Mouse (Mus musculus): ENCODE measurements at regions not wholly inside any gene's neighbourhood (a gene's known extent, or its start where the extent isn't known, plus 50 kb on each side); places are given as distances from the start of the nearest gene placed in this dataset.

DNA sequence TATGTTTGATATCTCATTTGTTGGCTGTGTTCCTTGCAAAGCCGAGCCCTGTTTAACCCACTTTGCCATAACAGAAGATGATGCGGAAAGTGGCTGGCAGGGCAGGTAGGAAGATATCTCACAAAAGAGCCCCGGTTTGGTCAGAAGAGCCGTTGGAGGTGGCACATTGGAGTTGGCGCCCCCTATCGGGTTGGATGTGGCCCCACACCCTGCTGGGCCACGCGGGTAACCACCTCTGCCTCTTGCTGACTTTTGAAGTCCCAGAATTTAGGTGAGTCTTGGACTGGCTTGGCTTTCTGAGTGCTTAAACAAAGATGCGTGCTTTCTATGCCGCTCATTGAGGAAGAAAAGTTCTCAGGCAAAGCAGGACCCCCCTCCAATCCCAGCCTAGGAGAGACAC lies 56.1 kb downstream of the Gm4791 start:
- no peak for DNase-seq

DNA sequence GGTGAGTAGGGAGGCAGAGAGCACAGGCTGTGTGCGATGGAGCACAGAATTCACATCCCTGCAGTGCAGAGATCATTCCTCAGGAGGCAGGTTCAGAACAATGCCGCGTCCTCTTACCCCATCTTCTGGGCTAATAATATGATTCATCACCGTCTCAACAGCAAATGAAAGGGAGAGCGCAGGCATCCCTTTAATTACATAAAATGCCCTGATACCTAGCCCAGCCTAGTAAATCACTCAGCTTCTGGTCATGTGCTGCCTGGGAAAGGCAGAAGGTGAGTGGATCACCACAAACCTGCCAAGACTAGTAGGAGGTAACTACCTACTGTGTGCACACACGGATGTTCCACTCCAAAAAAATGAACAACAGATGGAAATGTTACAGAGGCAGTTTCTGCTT lies 57.0 kb downstream of the Gm4791 start:
- no peak for DNase-seq

DNA sequence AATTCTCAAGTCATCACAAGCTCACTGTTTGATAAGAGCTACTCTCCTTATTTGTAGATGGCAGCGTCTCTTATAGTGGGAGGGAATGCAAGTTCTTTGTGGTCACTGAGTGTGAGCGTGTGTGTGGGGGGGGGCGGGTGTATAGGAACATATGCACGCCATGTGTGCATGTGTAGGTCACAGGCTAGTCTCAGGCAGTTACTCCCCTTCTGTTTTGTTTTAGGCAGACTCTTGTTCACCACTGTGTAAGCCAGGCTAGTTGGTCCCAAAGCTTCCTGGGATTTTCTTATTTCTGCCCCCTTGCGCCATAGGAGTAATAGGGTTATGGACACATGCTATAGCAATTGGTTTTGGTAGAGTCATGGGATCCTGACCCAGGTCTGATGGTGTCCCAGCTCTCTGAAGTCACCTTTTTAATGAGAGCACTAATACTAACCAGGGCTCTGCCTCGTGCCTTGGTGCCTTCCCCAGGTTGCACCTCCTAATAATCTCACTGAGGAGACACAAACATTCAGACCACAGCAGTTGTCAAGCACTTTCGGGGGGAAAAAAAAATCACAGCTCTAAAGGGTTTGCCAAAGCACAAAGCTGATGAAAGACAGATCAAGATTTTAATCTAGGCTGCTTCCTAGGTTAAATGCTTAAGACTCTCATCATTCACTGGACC lies 60.9 kb downstream of the Gm4791 start:
- no peak for DNase-seq

DNA sequence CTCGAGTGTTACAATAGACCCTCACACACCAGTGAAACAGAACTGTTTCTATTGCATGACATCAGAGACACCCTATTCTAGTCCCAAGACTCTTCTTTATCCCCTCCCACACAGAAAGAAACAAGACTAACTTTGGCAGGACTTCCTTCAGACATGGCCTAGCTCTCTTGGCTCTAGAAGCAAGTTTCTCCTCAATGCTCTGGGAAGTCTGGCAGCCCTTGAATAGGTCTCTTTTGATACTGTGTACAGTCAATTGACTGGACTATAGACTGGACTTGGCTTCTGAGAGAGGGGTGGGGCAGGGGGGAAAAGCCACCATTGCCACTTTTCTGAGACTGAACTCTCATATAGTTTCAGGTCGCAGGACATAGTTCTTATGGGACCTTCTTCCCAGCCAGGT lies 62.2 kb downstream of the Gm4791 start:
- no peak for DNase-seq

DNA sequence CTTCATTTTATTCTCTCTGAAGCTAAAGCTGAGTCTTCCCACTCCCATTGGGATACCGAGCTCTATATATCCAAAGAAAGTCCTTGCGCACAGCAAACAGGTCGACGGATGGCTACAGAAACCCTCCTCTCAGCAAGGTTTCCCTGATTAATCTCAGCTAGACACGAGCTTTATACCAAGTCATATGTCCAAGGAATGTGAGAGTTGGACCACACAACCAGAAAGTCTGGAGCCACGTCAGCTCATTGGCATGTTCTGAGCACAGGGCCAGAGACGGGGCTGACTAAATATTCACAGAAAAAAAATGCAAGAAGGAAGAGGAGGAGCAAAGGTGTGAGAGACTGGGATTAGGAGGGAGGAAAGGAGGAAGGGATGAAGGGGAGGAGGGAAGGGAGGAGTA lies 64.0 kb downstream of the Gm4791 start:
- DNase-seq = no peak

DNA sequence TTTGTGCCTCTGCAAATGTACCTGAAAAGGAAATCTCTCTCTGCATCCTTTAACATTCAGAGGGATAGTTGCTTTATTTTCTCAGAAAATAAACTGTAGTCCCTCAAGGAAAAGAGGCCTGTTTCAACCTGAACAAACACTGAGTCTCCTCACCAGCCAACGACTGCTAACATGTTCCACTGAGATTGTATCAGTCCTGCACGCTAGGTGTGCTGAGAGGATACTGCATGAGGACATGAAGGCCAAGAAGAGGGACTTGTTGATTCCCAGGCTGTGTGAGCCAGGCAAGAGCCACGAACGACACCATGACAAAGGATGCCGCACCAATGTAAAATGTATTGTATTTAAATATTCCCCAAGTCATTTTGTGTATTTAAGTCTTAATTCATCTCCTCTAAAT lies 65.2 kb downstream of the Gm4791 start:
- no peak for DNase-seq

DNA sequence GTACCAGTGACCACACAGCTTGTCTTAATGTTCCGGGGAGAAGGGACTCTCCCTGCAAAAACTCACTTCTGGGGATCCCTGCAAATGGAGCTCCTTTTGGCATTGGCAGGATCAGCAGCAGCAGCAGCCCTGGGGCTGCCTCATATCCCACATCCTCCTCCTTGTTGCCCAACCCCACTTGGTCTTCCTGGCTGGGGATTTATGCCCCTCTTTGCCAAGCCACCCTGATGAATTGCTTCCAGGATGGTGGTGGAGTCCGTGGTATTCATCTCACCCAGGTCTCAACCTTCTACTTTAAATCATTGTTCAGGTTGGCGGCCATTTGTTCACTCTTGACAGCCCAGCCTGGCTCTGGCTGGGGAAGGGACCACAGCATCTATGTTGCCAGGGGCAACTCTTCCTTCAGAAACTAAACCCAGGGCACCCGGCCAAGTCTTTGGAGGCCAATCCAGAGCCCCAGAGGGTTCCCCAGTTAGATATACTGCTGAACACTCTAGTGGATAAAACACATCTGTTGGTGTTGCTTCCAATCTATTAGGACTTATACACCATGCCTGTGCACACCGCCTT lies 66.0 kb downstream of the Gm4791 start:
- no peak for DNase-seq

DNA sequence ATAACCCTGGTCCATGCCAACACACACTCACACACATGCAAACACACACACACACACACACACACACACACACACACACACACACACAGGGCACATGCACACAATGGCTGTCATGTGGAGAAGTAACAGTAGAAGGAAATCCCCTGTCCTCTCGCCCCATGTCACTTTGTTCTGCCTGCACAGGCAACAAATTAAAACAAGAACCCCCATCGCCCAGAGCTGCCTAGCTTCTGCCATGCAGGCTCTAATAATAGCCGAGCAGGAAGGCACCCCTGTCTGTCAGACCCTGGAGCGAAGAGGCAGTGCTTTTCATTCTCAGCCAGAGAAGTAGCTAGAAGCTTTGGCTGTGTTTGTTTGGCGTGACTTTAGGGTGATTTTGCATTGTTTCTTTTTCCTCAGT lies 70.9 kb downstream of the Gm4791 start:
- no peak for DNase-seq

DNA sequence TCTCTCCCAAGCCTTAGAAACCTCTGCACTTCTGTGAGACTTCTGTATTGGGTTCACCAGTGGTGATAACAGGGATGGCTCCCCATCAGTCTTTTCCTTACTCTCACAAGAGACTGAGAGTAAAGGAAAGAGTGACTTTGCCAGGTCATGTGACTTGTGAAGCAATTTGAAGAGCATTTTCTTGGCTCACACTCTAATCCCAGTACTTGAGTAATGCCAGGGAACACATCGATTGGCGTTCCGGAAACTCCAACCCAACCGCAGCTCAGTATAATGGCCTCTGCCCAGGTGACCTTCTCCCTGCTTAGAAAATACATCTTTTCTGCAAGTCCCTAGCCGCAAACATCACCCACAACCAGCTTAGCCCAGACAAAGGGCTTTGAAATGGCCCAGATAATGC lies 72.4 kb downstream of the Gm4791 start:
- no peak for DNase-seq

DNA sequence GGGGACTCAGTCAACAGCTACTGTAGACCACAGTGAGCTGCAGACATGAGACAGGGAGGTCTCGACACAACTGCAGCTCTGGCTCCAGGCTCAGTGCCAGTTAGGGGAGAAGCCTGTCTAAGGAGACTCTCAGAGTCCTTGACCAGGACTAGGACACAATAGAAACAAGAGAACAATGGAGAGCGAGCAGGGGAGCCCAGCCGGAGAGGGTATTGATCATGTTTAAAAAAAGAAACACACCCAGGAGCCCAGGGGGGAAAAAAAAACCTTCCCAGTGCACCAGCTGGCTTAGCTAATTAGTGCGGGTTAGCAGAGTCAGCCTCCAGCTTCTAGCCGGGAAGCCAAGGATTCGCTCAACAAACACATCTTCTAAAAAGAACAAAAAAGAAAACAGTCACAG lies 78.4 kb downstream of the Gm4791 start:
- no peak for DNase-seq

DNA sequence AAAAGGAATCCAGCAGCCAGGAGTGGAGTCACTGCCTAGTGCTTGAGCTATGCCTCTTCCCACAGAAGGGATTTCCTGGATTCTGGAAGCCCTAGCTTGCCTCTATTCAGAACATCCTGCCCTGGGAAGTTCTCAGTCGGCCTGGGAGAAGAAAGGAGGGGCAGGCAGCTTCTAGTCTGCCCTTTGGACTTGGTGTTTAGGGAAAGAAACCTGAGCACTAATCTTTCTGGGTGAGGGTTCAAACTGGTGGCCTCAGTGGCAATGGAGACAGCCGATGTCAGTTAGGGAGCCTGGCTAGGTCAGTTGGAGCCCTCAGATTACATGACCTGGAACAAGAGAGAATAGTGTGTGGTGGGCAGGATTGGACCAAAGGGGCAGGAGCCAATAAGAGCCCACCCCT lies 78.9 kb downstream of the Gm4791 start:
- DNase-seq = no peak

DNA sequence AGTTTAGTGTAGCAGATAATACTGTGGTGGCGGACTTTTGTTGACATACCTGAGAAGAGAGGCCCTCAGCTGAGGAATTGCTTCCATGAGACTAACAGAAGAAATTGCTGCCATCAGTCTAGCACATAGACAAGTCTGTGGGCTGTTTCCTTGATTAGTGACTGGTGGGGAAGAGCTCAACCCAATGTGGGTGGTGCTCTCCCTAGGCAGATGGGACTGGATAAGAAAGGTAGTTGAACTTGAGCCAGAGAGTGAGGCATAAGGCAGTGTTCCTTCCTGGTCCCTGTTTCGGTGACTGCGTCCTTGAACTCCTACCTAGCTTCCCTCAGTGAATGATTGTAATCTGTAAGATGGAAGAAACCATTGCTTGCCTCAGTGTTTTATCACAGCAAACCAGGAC lies 79.4 kb downstream of the Gm4791 start:
- no peak for DNase-seq

DNA sequence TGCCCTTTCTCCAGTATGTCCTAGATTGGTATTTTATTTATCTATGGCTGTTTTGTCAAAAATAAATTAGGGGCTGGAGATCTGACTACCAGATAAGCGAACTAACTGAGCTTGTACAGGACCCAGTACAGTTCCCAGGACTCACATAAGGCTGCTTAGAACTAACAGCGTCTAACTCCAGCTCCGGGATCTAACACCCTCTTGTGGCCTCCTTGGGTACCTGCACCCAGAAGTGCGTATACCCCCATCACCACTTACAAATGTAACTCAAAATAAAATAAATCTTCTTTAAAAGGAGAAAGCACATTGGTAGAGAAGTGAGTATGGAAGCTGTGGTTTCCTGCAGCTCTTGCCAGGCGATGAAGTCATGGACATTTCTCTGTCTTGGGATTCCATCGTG lies 82.9 kb downstream of the Gm4791 start:
- no peak for DNase-seq

DNA sequence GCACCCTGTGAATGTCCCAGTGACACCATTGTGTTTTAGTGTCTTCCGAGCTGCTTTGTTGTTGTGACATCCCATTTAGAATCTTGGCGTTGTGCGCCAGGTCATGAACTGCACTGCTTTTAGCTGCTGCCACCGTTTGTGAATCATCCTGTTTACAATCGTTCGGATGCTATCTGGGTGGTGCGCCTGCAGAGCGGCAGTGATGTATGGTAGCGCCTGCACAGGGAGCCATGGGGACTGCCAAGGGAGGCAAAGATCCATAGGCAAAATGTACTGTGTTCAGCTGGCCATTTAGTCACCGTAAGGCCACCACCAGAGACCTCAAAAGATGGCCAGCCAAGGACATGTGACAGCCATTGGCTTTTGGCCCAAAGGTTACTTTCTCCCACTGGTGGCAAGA lies 93.3 kb downstream of the Gm4791 start:
- no peak for DNase-seq

DNA sequence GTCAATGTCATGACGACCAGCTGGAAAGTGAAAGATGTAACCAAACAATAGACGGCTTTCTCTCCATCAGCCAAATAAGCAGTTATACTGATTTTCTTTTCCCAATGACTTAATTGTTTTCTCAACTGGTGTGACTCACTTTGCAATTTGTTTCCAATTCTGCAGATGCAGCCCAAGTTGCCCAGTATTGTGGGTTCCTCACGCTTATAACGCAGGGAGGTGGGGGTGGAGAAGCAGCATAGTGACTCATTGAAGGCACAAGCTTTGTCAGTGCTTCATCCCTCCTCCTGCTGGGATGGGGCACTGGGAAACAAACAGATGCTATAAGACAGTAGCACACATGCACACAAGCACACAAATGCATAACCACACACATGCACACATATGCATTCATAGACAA lies 97.1 kb downstream of the Gm4791 start:
- no peak for DNase-seq

DNA sequence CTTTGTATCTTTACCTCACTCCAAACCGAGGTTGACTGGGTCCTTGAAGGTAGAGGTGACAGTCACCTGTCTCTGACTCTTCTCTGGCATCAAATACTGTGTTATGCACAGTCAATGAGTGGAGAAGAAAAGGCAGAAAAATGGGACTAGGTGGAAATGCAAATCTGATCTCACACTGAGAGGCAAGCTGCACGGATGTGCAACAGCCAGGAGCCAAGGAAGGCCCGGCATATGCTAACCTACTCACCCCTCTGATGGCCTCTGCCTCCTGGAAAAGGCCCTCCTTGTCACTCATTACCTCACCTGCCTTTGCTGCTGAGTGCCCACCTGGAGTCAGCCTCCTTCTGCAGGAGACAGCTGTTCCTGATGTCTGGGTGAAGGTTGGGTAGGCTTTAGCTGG lies 104.8 kb downstream of the Gm4791 start:
- no peak for DNase-seq

DNA sequence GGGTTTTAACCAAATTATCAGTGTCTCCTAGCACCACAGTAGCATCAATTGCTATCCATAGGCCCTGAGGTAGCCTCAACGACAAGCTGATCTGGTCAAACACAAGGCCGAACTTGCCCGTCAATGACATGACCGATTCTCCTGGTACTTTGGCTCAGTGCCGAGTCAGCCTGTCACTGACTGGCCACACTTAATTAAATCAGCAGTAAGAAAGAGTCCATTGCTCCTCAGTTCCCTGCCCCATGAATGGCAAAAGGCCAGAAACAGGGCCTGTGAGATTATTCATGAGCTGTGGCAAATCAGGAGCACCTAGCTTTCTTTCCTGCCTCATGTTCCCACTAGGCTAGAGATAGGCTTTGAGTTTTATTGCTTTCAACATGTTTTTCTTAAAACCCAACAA lies 105.4 kb downstream of the Gm4791 start:
- no peak for DNase-seq

DNA sequence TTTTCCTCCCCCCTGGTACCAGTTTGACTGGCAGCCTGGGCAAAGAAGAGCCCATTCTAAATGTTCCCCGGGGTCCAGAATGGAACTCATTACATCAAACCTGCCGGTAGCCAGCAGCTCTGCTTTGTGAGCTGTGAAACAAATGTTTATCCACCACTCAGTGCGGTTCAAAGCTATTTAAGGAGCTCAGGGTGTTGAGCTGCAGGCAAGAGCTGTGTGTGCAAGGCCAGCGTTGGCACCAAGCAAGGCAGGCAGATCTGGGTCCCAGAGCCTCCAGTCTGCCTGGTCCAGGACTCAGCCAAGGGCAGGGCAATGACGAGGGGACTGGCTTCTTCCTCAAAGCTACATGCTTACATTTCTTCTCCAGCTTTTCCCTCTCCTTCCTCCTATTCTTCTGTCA lies 109.6 kb downstream of the Gm4791 start:
- no peak for DNase-seq

DNA sequence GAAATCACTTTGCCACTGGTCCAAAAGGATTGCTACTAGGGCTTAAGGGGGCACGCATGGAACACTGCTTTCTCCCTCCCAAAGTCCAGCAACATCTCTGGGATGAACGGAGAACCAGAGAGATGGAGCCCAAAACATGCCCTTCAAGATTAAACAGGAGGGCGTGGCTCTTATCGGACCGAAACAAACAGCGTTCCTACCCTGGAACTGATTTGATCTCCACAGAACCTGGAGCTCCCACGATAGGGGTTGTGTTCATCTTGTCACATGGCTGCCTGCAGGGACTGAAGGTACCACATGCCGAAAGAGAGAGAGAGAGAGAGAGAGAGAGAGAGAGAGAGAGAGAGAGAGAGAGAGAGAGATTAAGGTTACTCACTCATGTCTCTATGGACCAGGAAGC lies 120.7 kb downstream of the Gm4791 start:
- no peak for DNase-seq

DNA sequence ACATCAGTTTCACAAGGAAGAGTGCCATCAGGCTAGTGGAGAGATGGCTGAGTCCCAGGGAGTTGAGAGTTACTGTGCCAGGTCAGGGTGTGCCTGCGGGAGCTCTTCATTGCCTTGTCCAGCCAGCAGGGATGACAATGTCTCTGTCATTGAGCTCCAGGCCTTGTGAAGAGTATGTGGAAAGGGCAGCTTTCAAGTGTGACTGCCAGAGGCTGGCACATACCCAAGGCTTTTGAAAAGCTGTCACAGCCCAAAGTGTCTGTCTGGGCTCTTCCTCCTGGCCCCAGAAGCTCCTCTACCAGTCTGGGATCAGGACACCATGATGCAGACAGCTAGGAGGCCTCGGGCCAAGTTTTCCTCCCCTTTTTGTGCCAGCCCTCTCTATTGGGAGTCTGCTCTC lies 124.6 kb downstream of the Gm4791 start:
- DNase-seq = no peak

DNA sequence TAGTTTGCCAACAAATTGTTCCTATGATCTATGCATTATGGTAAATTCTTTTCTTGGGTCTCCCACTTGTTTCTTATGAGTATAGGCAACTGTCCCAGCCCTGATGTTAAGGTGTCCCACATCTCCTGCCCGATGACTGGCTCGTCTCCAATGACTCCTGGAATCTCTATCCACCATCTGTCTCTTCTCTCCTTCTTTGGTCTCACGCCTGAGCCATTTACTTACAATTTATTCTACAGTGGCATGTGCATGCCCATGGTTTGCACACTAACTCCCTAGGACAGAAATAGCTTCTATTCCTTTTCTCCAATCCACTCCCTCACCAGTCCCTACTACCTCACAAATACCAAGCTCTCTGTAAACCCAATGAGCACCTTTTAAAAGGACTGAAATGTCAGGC lies 127.0 kb downstream of the Gm4791 start:
- DNase-seq = no peak

DNA sequence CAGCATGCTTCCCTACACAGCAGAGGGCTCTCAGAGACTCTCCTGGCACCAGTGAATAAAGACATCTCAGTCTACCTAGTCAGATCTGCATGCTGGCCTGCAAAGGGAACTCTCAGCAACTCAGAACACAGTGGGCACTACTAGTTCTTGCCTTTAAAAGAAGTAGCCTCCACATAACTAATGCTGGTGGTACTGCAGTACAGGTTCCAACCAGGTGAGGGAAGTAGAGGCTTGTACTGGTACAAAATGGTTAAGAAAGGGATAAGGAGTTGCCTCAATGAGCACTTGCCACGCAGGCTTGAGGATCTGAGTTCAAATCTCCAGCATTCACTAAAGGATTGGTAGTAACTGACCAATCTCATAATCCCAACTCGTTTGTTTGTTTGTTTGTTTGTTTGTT lies 127.7 kb downstream of the Gm4791 start:
- DNase-seq = no peak

DNA sequence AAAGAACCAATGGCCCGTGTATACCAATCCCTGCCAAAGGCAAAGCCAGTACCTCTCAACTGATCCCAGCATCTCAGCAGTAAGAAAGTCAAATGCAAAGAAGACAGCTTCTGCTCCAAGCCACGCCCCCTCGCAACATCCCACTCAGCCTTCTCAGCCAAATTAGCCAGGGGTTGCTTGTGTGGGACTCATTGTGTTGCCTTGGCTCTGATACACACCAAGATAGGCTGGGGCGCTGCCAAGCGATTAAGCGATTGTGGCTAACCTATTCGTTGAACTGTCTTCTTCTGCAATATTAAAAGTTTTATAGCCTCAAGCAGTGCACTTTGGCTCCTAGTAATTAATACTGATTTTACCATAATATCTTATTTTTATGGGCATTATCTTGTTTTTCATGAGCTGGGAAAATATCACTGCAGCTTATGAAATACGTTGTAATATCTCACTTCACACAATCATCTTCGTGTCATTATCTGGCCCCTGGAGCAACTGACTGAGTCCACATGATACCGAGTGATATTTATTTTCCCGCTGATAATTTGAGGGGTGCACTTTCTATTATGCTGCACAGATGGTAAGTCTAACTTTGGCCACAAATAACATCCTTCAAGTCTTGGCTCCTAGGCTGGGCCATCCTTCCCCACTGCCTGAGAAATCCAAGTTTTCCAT lies 129.3 kb downstream of the Gm4791 start:
- DNase-seq = no peak

DNA sequence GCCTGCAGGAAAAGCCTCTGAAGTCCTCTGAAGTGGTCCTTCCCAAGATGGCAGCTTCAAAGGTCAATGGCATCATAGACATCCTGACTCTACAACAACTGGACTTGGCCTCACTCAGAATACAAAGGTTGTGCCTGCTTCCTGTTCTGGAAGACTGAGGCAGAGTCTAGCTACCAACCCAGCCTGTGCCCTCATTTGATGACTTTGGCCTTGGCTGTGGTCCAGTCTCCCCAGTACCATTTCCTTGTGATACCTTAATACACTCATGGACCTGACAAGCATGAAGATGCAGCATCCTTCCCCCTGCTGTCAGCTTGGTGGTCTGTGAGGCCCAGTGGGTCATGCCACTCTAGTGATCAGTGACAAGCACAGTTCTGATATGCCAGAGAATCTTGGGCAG lies 130.6 kb downstream of the Gm4791 start:
- DNase-seq = no peak

DNA sequence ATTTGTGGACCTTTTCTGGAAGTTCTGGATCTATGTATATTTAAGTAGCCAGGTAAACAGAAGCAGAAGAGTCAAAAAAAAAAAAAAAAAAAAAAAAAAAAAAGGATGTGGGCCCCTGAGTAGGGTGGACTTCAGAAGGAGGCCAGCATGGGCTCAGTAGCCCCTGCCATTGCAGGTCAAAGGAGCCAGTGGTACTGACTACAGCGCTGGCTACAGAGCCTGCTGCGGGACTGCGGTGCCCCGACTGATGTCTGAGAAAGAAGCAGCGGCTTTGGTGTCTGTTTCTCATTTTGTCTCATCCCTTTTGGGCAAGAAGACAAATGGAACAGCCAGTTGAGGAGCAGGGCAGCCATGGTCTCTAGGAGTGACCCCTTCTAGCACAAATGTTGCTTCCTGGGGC lies 134.9 kb downstream of the Gm4791 start:
- DNase-seq = no peak

Measured in kidney, adult 11 months (tissue).